Mouse (Mus musculus): ENCODE data around the gene Lime1. TPM values are rescaled to one million over a fixed set of nuclear protein-coding genes. Genes with fewer than 3 reads are reported as not detected.
A peak's percentile ranks its signal among the peaks of the same experiment; 100 is the strongest.

Lime1 gene
- total RNA-seq, 2 experiments from 2014 or later, result 8.8 to 8.9 TPM

GRCm38 (mm10) chr2:181391541-181391940 is 11.7 kb downstream of the Lime1 start:
- DNase-seq, result no peak

- DNase-seq, result peak; percentile 92
Measured at GRCm38 (mm10) chr2:181392600-181393213, 12.8 kb downstream of the Lime1 start.

GRCm38 (mm10) chr2:181394086-181394485 is 14.2 kb downstream of the Lime1 start:
- no peak for DNase-seq

- DNase-seq, result peak; percentile 41
Measured at GRCm38 (mm10) chr2:181397207-181397761, 17.4 kb downstream of the Lime1 start.

GRCm38 (mm10) chr2:181401497-181401896 is 21.6 kb downstream of the Lime1 start:
- no peak for DNase-seq

GRCm38 (mm10) chr2:181403722-181404121 is 23.8 kb downstream of the Lime1 start:
- no peak for DNase-seq

GRCm38 (mm10) chr2:181409643-181410042 is 29.8 kb downstream of the Lime1 start:
- no peak for DNase-seq

- peak; percentile 84 for DNase-seq
Measured at GRCm38 (mm10) chr2:181410760-181411473, 31.0 kb downstream of the Lime1 start.

GRCm38 (mm10) chr2:181413141-181413540 is 33.3 kb downstream of the Lime1 start:
- no peak for DNase-seq

- peak; percentile 70 for DNase-seq
Measured at GRCm38 (mm10) chr2:181415945-181416344, 36.1 kb downstream of the Lime1 start.

- DNase-seq, result no peak
Measured at GRCm38 (mm10) chr2:181419359-181419758, 39.5 kb downstream of the Lime1 start.

- DNase-seq, result no peak
Measured at GRCm38 (mm10) chr2:181420426-181420825, 40.5 kb downstream of the Lime1 start.

GRCm38 (mm10) chr2:181420903-181421638 is 41.2 kb downstream of the Lime1 start:
- DNase-seq, result no peak

- DNase-seq, result no peak
Measured at GRCm38 (mm10) chr2:181423834-181424233, 44.0 kb downstream of the Lime1 start.

Other genes with a start within 250 kb of the Lime1 start
- gene Kcnq2, start 244.8 kb upstream of the Lime1 start, total RNA-seq (2021), result under 1 TPM in 1 of 2 experiments, not detected in 1; 0.29 TPM
- 100 to 1,000 TPM; 460 to 501 TPM for gene Eef1a2, start 223.1 kb upstream of the Lime1 start, total RNA-seq (2021)
- gene Ppdpf, start 192.8 kb upstream of the Lime1 start, total RNA-seq (2021), result 10 to 100 TPM; 65.9 to 66.8 TPM
- not detected for gene Ptk6, start 177.3 kb upstream of the Lime1 start, total RNA-seq (2021)
- gene Srms, start 166.9 kb upstream of the Lime1 start, total RNA-seq (2021), result under 1 TPM in 1 of 2 experiments, not detected in 1; 0.09 TPM
- not detected for gene Fndc11, start 160.1 kb upstream of the Lime1 start, total RNA-seq (2021)
- gene Helz2, start 138.1 kb upstream of the Lime1 start, total RNA-seq (2021), result 1 to 10 TPM; 9.2 to 9.4 TPM
- gene Gmeb2, start 92.0 kb upstream of the Lime1 start, total RNA-seq (2021), result 10 to 100 TPM; 15.6 to 20.2 TPM
- gene Stmn3, start 65.6 kb upstream of the Lime1 start, total RNA-seq (2021), result under 1 TPM; 0.24 to 0.47 TPM
- gene Rtel1, start 60.3 kb upstream of the Lime1 start, total RNA-seq (2021), result 10 to 100 TPM; 42.9 to 46.9 TPM
- 10 to 100 TPM; 20.7 to 22.8 TPM for gene Zgpat, start 15.2 kb upstream of the Lime1 start, total RNA-seq (2021)
- gene Arfrp1, start 14.7 kb upstream of the Lime1 start, total RNA-seq (2021), result 10 to 100 TPM; 39.6 to 41.0 TPM
- 10 to 100 TPM; 14.9 to 16.5 TPM for gene Zbtb46, start 79.3 kb downstream of the Lime1 start, total RNA-seq (2021)
- gene Abhd16b, start 113.1 kb downstream of the Lime1 start, total RNA-seq (2021), result not detected
- gene Tpd52l2, start 117.1 kb downstream of the Lime1 start, total RNA-seq (2021), result 10 to 100 TPM; 65.9 to 72.7 TPM
- 100 to 1,000 TPM; 111 to 119 TPM for gene Dnajc5, start 140.4 kb downstream of the Lime1 start, total RNA-seq (2021)
- gene Uckl1, start 204.8 kb downstream of the Lime1 start, total RNA-seq (2021), result 10 to 100 TPM; 50.2 to 54.5 TPM
- 10 to 100 TPM; 35.1 to 36.1 TPM for gene Prpf6, start 211.8 kb downstream of the Lime1 start, total RNA-seq (2021)
- gene Zfp512b, start 212.7 kb downstream of the Lime1 start, total RNA-seq (2021), result 10 to 100 TPM; 41.8 to 45.5 TPM
- gene Samd10, start 219.1 kb downstream of the Lime1 start, total RNA-seq (2021), result 1 to 10 TPM; 4.8 to 4.9 TPM

All from heart, postnatal 4 days (tissue).